Mouse (Mus musculus): Measurements from ENCODE around the gene Olfr96.

DNA sequence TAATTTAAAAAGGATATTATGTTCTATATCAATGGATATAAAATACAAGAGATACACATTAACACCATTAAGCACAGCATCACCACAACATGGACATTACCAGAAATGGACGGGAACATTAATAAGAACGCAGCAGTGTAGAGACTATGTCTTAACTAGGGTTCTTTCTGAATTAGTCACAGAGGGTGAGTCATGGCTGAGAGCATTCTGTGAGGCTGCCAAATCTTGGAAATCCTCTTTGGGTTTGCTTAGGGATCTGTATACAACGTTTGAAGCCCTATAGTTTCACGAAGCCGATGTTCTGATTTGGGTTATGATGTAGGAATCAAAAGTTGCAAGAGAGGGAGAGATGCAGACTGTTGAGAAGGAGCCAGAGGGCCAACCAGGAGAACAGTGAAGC lies 25.2 kb upstream of the Olfr96 start:
- no peak for TF ChIP-seq GATA1 (IDR thresholded peaks at IDR 0.05; ENCODE audit: borderline replicate concordance, low read length)
- TF ChIP-seq FLI1 (IDR thresholded peaks at IDR 0.05; ENCODE audit: low read length): no peak
